Mouse (Mus musculus) thymus, postnatal 25 days (tissue): Measurements from ENCODE around the gene Gtf3c5.

ENCODE experiments used
- DNase-seq: peaks from one replicate; pipeline ENCODE4 v3.0.0; 2022

Gtf3c5 gene

DNA sequence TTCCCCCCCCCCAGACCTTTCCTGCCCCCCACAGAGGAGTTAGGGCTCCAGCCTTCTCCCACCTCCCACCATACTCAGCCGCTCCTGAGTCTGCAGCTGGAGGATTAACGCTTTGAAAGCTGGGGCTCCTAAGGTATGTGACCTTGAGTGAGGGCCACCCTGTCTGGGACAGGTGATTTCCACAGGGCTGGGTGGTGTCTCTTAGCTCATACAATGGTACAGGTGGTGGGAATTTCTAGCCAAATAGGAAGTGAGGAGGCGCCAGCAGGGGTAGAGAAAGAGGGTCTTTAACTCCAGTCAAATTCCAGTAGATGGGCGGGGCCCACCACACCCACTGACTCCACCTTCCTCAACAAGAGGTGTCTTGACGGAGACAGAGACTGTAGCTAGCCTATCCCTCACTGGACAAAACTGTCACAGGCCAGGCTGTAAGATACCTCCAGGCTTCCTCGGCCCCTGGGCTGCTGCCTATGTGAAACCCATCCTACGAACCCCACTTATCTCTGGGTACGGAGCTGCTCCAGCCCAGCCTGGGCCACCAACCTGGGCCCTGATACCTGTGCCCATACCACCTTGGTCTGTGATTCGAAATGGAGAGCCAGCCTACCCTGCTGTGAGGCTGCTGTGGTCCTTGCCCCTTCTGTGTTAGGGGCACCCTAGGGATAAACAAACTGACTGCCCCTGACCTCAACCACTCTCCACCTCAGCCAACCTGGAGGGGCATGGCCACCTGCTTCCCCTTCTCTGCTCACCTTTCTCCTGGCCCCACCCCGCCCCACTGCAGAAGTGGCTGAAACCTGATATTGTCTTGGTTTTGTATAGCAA lies 24.0 kb upstream of the Gtf3c5 start:
- no peak for DNase-seq

DNA sequence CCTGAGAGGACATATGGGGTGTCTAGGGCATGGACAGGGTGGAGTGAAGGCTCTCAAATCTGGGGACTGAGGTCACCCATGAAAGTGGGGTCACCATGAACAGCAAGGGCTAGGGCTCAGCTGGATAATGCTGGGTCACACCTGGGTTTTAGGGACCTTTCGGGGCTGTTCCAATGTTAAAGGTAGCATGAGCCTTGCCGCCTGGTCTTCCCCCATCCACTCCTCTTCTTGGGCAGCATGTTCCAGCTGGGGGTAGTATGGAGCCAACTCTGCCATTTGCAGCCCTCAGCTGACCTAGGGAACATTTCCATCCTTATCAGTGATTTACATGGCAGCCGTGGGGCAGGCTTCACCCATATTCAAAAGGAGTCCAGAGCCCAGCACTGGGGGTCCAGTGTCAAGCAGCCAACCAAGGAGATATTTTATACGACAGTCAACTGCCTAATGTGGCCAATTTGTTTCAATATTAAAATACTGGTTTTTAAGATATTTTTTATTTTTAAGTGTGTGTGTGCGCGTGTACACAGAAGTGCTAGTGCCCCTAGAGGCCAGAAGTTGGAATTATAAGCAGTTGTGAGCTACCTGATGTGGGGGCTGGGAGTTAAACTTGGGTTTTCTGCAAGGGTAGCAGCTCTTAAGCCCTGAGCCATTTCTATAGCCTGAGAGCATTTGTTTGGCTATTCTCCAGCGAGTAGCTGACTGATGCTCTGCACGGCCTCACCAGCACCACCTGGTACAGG lies 23.2 kb upstream of the Gtf3c5 start:
- no peak for DNase-seq

DNA sequence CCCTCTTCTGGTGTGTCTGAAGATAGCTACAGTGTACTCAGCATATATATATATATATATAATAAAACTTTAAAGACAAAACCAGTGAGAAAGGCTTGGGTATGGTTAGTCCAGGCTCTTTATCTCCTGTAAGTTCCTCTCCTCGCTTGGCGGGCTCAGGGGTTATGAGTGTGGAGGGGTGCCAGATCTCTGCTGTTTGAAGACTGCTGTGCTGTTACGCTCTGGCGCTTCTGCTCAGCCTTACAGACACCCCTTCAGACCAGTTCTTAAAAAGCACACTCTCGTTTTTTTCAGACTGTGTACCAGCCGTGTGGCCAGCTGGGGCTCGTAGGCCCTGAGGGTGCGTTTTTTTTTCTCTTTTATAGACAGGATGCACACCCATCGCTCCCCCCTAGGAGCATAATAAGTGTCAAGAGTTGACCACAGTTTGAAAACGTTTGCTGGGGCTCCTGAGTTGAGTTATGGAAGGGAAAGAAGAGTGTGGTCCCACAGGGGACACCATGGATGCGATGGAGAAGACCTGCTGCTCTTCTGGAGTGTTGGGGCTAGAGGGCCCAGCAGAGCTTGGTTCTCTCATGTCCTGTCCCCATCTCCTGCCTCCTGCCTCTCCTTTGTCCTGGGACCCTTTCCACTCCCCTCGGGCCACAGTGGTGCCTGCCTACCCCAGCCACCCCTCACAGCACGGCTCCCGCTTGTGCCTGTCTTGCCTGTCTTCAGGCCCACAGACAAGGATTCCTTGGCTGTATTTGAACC lies 22.4 kb upstream of the Gtf3c5 start:
- no peak for DNase-seq

DNA sequence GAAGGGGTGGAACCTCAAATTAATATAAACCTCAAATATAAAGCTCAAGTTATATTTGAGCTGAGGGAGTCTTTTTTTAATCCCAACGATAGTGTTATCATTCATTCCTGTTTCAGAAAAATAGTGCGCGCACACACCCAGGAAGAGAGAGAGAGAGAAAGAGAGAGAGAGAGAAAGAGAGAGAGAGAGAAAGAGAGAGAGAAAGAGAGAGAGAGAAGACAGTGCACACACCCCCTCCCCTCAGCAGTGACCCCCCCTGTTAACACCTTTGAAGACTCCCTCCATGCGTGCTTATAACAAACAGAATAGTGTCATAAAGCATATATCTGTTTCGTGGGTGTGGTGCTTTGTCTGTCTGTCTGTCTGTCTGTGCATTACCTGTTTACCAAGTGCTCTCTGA lies 20.0 kb upstream of the Gtf3c5 start:
- no peak for DNase-seq

DNA sequence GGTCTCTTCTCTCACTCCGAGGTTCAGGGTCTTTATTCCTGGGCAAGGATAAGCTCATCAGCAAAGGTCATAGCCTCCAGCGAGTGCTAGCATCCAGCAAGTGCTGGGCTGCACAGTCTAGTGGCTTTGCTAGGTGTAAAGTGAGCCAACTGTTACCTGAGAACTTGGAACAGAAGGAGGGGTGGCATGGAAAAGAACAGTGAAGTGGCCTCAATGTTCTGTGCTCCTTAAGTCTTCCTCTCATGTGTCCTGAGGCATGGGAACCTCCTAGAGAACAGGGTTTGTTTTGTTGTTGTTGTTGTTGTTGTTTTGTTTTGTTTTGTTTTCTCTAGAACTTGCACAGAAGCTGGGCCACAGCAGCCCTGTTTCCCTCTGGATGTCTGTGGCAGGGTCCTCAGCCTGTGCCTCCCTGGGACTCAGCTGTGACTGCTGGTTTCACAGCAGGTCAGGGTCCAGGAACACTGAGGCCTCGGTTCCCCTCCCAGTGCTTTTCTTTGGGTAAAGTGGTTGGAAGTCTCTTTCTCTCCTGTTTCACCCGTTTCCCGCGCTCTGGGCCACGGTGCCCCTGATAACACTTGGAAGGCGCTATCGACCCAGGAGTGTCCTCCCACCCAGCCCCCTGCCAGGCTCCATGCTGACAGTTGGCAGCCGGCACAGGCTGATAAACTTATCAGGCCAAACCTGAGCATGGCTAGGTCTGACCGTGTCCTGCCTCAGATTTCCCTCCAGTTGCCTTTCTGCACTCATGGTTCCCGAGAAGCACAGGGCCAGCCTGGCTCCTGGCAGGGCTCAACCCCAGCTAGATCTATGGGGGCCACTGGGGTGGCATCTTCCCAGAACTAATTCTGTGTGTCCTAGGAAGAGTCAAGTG lies 18.4 kb upstream of the Gtf3c5 start:
- no peak for DNase-seq

DNA sequence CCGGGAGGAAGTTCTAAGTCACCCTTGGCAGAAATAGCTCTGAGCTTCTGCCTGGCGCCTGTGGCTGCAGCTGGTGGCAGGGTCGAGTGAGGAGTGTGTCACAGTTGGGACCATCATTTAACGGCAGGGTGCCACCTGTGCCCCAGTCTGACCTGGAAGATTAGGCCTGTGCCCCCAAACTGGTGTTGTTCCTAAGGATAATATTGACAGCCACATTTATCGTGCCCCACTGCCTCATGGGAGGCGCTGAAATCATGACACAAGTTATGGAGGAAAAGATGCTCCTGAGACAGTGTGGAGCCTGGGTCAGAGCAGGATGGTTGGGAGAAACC lies 16.0 kb upstream of the Gtf3c5 start:
- peak; percentile 47 for DNase-seq

DNA sequence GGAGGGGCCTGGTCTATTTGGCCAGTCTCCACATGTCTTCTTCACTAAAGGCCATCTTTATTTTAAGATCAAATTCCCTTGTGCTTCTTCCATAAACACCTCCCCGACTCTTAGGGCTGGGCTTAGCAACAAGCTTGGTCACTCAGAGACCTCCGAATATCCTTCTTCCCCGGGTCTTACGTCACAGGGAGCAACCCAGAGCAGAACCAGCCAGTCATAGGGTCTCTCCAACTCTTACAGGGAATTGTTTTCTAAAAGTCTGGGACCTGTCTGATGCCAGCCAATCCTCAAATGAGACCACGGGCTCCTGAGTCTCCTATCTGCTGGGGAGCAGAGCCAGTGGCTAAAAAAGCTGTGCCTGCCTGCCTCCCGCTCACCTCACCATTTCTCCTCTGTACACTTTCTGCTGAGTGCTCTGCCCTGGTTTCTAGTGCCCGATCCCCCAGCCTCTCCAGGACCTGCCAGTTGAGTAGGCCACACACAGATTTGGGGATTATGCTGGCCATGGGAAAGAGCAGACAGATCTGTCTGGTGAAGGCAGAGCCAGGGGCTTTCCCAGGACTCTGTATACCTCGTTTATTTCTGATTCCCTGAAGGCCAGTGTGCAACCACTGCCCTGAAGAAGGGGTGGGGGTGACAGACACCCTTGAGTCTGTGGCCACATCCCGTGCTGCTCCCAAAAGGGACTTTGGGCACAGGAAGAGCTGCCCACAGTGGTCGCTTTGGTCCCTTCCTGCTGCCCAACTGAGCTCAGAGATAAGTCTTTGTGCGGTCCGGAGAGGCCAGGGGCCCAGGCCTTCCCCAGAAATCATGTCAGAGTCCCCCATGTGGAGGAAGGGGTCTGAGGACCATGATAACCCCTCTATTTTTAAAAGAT lies 15.4 kb upstream of the Gtf3c5 start:
- no peak for DNase-seq

DNA sequence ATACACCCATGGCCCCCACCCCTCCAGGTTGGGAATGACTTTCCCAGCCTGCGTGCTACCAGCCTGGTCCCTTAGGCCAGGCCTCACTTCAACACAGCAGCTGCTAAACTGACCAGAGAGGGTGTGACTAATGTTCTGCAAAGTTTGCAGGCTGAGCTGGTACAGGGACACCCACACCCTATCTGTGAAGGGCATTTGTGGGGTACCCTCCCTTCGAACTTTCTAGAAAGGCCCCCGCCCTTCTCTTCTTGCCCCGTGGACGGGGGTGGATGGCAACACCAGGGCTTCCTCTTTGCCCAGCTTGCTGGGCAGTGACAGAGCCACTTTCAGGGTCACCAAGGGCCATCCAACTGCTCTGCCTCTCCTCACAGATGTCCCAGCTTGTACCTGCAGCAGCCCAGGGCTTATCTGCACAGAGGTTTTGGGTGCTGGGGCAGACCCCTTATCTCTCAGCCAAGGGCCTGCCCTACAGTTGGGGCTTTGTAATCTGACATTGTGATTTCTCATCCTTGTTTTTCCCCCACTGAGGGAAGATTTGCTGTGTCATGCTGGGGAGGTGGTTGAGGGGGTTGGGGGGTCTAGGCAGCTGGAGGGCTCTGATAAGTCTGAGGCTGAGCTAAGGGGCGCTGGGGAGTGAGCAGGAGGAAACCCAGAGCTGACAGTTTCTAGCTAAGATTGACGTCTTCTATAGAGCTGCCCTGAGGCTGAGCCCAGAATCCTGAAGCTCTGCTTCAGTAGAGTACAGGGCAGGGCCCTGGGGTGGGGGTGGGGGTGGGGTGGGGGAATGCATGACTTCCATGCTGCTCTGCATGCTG lies 14.4 kb upstream of the Gtf3c5 start:
- no peak for DNase-seq

DNA sequence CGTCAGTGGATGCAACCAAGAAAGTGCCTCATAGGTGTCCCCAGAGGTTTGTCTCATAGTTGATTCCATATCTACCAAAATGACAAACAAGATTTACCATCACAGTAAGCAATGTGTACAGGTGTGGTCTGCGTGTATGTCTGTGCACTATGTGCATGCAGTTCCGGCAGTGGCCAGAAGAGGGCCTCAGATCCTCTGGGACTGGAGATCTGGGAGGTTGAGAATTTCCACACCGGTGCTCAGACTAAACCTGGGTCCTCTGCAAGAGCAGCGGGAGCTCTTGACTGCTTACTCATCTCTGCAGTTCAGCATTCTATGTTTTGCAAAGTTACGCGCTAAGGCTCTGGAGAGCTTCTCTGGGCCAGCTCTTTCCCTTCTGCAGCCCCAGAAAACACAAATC lies 13.4 kb upstream of the Gtf3c5 start:
- no peak for DNase-seq

DNA sequence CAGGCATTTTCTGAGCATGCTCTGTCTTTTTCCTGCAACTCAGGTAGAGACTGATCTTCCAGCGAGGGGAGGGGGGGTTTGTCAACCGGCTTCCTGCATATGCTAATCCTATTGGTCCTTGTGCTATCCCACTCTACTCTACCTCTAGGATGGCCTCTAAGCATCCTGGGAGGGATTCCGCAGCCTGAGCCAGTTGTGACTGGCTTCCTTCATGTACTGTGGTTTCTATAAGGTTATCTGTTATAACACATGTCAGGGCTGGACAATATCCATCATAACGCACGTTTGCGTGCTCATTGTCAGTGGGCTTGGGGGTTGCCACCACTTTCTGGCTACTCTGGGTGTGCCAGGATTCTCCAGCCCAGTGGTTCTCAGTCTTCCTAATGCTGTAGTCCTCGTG lies 12.5 kb upstream of the Gtf3c5 start:
- no peak for DNase-seq

DNA sequence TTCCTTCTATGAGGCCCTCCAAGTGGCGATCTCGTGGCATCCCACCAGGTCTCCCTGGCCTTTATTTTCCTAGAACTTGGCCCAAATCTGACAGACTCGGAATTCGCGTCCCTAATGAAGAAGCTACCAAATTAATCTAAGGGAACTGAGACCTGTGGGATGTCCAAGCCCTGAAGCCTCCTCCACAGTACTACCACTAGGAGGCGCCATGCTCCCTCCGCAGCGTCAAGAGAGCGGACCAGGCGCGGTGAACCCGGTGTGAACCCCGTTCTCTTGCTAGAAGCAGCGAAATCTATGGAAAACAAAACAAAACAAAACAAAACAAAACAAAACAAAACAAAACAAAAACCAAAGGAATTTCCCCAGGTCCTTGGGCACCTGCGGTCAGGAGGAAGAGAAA lies 9.3 kb upstream of the Gtf3c5 start:
- peak; percentile 73 for DNase-seq

DNA sequence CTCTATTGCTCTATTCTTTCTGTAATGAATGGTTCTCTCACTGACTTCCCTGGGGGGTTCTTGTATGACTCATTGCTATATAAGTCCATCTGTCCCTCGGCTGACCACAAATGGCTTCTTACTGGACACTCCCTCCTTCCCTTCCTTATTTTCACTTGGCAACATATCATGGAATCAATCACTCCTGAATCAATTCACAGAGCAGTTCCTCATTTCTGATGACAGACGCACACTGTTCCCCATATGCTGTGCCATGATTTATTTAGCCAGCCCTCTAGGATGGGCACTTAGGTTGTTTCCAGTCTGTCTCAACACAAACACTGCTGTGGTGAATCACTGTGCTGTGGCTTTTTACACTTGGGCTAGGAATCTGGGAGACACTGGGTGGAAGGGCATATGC lies 7.9 kb upstream of the Gtf3c5 start:
- no peak for DNase-seq

DNA sequence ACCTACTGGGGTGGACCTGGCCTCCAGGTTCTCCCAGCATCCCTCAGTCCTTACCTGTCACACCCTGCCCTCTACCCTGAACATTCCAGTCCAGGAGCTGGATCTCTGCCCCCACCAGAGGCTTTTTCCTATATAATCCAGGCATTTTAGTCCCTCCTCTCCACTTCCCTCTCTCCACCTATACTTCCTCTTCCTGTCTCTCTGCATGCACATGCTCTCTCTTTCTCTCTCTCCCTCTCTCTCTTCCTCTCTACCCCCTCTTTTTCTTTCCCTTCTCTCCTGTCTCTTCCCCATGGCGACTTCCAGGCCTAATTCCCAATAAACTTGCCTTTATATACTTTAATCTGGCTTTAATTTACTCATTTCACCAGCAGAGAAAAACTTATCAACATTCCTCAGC lies 5.0 kb upstream of the Gtf3c5 start:
- DNase-seq, result no peak

DNA sequence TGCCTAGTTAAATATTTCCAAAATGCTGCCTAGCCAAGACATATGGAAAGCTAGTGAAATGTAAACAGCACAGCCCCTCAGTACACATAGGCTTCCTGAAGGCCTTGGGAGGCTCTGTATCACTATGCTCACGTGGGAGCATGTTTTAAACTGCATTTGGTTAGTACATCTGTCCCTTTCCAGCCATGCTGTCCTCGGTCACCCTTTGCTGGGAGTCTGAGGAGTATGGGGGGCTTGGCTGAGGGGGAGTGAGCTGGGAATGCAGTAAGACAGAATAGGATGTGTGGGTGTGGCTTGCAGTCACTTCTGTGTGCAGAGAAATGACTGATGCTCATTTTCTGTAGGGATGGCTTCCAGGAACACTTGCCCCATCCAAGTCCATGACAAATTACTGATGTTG lies 2.2 kb upstream of the Gtf3c5 start:
- DNase-seq, result no peak

DNA sequence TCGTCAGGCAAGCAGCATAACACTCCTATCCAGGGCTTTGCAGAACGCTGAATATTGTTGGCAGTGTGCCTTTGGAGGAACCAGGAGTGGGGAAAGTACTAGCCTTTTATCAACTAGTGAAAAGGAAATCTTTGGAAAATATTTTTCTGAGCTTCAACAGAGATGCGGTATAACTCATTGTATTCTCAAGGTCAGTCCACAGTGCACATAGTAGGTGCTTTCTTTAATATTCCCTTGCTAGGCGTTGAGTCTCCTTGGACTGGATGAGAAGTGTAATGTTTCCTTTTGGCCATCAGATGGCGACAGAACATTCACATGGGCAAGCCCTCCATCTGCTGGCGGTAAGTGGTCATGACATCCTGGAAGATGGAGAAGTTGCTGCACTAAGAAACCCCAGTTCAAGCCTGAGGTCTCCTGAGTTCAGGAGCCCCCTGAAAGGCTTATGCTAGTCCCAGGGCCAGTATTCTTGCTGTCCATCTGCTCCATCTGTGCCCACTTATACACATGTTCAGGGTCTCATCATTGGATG lies 1.6 kb upstream of the Gtf3c5 start:
- DNase-seq, result peak; percentile 84

DNA sequence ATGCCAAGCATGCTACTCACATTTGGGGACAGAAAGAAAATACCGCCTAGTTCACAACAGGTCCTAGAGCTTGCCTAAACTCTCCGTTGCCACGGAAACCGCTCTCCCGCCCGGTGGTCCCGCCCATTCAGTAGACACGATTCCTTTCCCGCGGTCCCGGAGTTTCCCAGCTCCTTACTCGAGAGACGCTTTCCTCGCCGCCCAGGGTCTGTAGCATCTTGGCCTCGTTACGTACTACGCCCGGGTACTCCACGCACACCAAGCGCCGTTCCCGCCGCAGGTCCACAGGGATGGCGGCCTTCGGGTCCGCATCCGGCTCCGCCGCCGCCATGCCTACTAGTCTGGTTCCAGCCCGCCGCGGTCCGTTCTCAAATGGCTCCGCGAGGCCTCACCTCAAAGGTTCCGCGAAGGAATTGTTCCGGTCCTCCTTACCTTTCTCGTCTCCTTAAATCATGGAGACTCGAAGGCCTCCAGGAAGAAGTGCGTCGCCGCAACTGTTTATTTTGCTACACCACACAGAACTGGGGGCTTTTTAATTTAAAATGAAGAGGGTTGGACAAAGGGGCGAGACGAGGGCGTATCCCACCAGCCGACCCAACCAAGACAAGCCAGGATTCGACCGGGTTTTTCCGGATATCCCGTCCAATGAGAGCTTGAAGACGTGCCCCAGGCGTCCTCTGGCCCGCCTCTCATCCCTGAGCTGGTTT lies 751 bp downstream of the Gtf3c5 start:
- peak; percentile 91 for DNase-seq

DNA sequence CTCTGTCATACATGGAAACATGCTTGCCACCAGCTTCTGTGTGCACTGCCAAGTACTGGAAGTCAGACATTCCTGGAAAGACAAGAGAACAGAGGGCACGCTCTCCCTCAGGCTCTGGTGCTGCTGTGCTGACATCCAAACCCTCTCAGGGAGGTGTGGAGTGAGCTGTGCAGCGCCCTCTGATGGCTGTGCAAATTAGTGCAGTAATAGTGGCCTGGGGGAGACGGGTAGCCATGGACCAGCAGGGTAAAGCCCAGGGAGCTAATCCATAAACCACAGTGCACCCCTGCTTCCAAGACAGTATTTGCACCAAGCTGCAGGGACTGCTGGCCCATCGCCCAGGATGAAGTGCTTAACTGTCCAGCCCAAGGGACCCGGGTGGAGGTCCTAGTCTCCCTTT lies 5.5 kb downstream of the Gtf3c5 start:
- DNase-seq, result peak; percentile 30

DNA sequence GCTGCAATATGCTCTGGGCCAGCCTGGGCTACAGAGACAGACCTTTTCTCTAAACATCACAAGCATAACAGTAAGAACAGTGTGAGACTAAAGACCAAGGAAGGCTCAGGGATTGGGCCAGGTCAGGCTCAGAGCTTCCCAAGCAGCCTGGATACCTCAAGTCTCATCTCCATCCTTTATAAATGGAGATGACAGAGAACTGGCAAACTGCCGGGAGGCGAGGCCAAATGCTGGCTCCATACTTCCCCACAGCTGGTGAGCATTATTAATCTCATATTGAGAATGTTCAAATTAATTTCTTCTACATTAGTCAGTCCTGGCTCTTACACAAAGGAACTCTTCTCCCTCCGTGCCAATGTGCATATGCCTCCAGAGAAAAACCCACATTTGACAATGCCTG lies 6.7 kb downstream of the Gtf3c5 start:
- no peak for DNase-seq

DNA sequence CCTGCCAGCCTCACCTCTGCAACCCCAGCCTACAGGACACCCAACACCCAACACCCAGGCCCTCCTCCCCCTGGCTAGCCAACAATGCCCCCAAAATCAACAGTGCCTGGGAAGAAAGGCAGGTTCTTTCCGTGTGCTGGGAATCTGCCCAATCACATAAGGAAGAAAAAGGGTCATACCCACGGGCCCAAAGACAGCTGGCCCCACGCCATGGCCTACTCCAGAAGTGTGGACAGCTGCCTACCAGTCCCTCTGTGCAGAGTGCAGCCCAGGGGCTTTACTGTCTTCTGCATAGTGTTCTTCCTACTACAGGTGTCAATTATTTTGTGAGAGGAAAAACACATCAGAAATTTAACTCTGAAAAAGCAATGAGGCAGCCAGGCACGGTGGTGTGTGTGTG lies 8.2 kb downstream of the Gtf3c5 start:
- DNase-seq, result no peak

DNA sequence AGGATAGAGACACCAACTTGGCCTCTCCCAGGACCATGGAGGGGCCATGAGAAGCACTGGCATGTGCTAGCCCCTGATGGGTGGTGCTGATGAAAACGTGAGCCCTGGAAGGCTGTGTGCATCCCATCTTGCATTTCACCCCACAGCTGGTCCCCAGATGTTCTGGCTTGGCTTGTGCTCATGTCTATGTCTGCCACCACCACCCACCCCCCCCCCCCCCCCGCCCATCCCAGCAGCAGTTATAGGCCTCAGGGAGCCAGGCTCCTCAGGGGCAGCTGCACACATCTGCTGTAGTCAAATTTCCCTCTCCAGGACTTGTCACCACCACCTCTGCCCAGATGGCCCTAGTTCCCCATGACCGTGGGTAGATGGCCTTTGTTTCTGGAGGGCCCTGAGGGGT lies 13.6 kb downstream of the Gtf3c5 start:
- no peak for DNase-seq
